Mouse (Mus musculus) liver, adult 2 months (tissue): ENCODE data around the gene Mef2d. TPM values are rescaled to one million over a fixed set of nuclear protein-coding genes. Genes with fewer than 3 reads are reported as not detected.

ENCODE experiments used
- DNase-seq: peaks from one replicate; pipeline ENCODE4 v3.0.0-alpha.2; 2011; ENCODE audit warnings: low read depth, low spot score; ENCODE audit errors: extremely low read depth
- H3K27ac ChIP-seq: fragments of 200-500 bp; replicated peaks from 2 replicates; pipeline ENCODE4 v1.5.1; 2012; ENCODE audit warnings: low read depth, mild to moderate bottlenecking, control low read depth, inconsistent platforms, low read length; ENCODE audit not compliant: insufficient read depth
- H3K27me3 ChIP-seq: fragments of 200-500 bp; 2 replicates; pipeline ENCODE4 v1.6.1; 2012; ENCODE audit warnings: mild to moderate bottlenecking, moderate library complexity, low read length, inconsistent platforms; ENCODE audit not compliant: control insufficient read depth, insufficient read depth
- H3K36me3 ChIP-seq: fragments of 200-500 bp; 2 replicates; pipeline ENCODE4 v1.6.1; 2012; ENCODE audit warnings: low read length, inconsistent platforms; ENCODE audit not compliant: control insufficient read depth, insufficient read depth
- H3K4me1 ChIP-seq: fragments of 200-500 bp; 2 replicates; pipeline ENCODE4 v1.6.1; 2011; ENCODE audit warnings: low read length; ENCODE audit not compliant: control insufficient read depth, insufficient read depth
- H3K4me3 ChIP-seq: fragments of 200-500 bp; 2 replicates; pipeline ENCODE4 v1.5.1; 2011; ENCODE audit warnings: low read depth, mild to moderate bottlenecking, control low read depth, low read length, moderate library complexity; ENCODE audit not compliant: insufficient read depth
- H3K79me2 ChIP-seq: fragments of 200-500 bp; 2 replicates; pipeline ENCODE4 v1.6.1; 2012; ENCODE audit warnings: inconsistent platforms, mild to moderate bottlenecking, low read length, moderate library complexity; ENCODE audit not compliant: control insufficient read depth, insufficient read depth
- H3K9ac ChIP-seq: fragments of 200-500 bp; 2 replicates; pipeline ENCODE4 v1.6.1; 2012; ENCODE audit warnings: low read depth, mild to moderate bottlenecking, control low read depth, inconsistent platforms, low read length
- CTCF ChIP-seq: fragments of 200-500 bp; IDR thresholded peaks from 2 replicates; pipeline ENCODE4 v1.5.1; 2011; ENCODE audit warnings: low read depth, low read length, control low read depth
- POLR2A ChIP-seq: fragments of 200-500 bp; IDR thresholded peaks from 2 replicates; pipeline ENCODE4 v1.6.1; 2011; ENCODE audit warnings: low read length, control low read depth; ENCODE audit not compliant: insufficient read depth; ENCODE audit errors: extremely low read depth
- WGBS: fragments of 180-500 bp; shearing (Covaris S2); methylation state at CpG from one replicate; pipeline ENCODE4 v1.1.7; 2018; 5-methylcytosine and 5-hydroxymethylcytosine counted together
- polyA plus RNA-seq: library from polyadenylated mRNA; depleted of rRNA; stranded (reverse); fragments of >200 nt; gene quantifications from 2 replicates; pipeline ENCODE4 v1.2.3, GENCODE M21; 2012
- total RNA-seq: library from RNA; depleted of rRNA; stranded (reverse); fragments of >200 nt; gene quantifications from 2 replicates; pipeline ENCODE4 v1.2.3, GENCODE M21; 2014

Mef2d gene
- total and polyA plus RNA-seq, 2 experiments = 3.7 to 22.2 TPM

GRCm38 (mm10) chr3:88142546-88142915 lies 359 bp downstream of the Mef2d start:
- Histone ChIP-seq H3K36me3 (no peaks in the 10 kb centered on the region), H3K27ac (peak overlapping the region; percentile 94), H3K27me3 (no peaks in the 10 kb centered on the region), H3K4me3 (peak overlapping the region; percentile 57), H3K9ac (peak overlapping the region; percentile 98), H3K79me2 (peaks cover 49% of the 10 kb centered on the region), H3K4me1 (peaks cover 41% of the 10 kb centered on the region)
- no peak for TF ChIP-seq POLR2A
- no peak for TF ChIP-seq CTCF
- under 1% methylated on average over 55 of the region's 57 CpGs for WGBS
- no peak for DNase-seq

GRCm38 (mm10) chr3:88142916-88143771 lies 972 bp downstream of the Mef2d start:
- DNase-seq = peak; percentile 74
- Histone ChIP-seq H3K4me3 (peak overlapping the region; percentile 57), H3K27ac (peak overlapping the region; percentile 94), H3K79me2 (peaks cover 55% of the 10 kb centered on the region), H3K9ac (peak overlapping the region; percentile 98), H3K4me1 (peaks cover 45% of the 10 kb centered on the region), H3K36me3 (no peaks in the 10 kb centered on the region), H3K27me3 (no peaks in the 10 kb centered on the region)
- TF ChIP-seq CTCF (no peak), POLR2A (0 out of 2 replicates have a peak, but pooled peaks have one; percentile 15)
- 0% methylated on average over 33 of the region's 33 CpGs for WGBS

- H3K4me3 ChIP-seq = peak overlapping the region; percentile 57
- no peaks in the 10 kb centered on the region for H3K36me3 ChIP-seq
- TF ChIP-seq CTCF (no peak), POLR2A (no peak)
- peak overlapping the region; percentile 76 for H3K27ac ChIP-seq
- peak overlapping the region; percentile 21 for H3K9ac ChIP-seq
- H3K79me2 ChIP-seq = peaks cover 62% of the 10 kb centered on the region
- peaks cover 54% of the 10 kb centered on the region for H3K4me1 ChIP-seq
- 4% methylated on average over 5 of the region's 5 CpGs for WGBS
- peak; percentile 30 for DNase-seq
- no peaks in the 10 kb centered on the region for H3K27me3 ChIP-seq
Measured at GRCm38 (mm10) chr3:88143961-88144486, 1.9 kb downstream of the Mef2d start.

- peak; percentile 84 for DNase-seq
- peak overlapping the region; percentile 57 for H3K4me3 ChIP-seq
- H3K27me3 ChIP-seq = no peaks in the 10 kb centered on the region
- 7% methylated on average over 6 of the region's 6 CpGs for WGBS
- peak overlapping the region; percentile 66 for H3K9ac ChIP-seq
- H3K4me1 ChIP-seq = peaks cover 54% of the 10 kb centered on the region
- no peaks in the 10 kb centered on the region for H3K36me3 ChIP-seq
- peaks cover 67% of the 10 kb centered on the region for H3K79me2 ChIP-seq
- peak overlapping the region; percentile 76 for H3K27ac ChIP-seq
- TF ChIP-seq CTCF = no peak
- TF ChIP-seq POLR2A = no peak
Measured at GRCm38 (mm10) chr3:88144648-88145410, 2.7 kb downstream of the Mef2d start.

GRCm38 (mm10) chr3:88145411-88145782 lies 3.2 kb downstream of the Mef2d start:
- DNase-seq = no peak
- 12% methylated on average over 4 of the region's 4 CpGs for WGBS
- H3K4me1 ChIP-seq = peaks cover 58% of the 10 kb centered on the region
- no peak for TF ChIP-seq CTCF
- no peak for TF ChIP-seq POLR2A
- H3K27ac ChIP-seq = peak overlapping the region; percentile 76
- H3K79me2 ChIP-seq = peaks cover 72% of the 10 kb centered on the region
- peak overlapping the region; percentile 66 for H3K9ac ChIP-seq
- no peaks in the 10 kb centered on the region for H3K36me3 ChIP-seq
- no peaks in the 10 kb centered on the region for H3K27me3 ChIP-seq
- H3K4me3 ChIP-seq = peak overlapping the region; percentile 49; the same call in 1 of the 2 replicates
